Mouse (Mus musculus) regulatory T cell (primary cell): ENCODE results near the gene Gal3st3.
"Not testable (repeated sequence)": the region's sequence is repeated elsewhere in the genome, so short reads cannot be mapped to it uniquely, and the experiment has no call there.

Experiments used
- in situ Hi-C: fragments of 300-600 bp; cut with MboI, MseI; formaldehyde crosslinking; loops from one replicate; pipeline ENCODE4 v1.15.1; 2025; ENCODE audit warnings: high pct_unique_total_duplicates

The Gal3st3 gene

GRCm38 (mm10) chr19:5306968-5307734 is 9.0 kb downstream of the Gal3st3 start:
- in situ Hi-C loops: no loop called here

- in situ Hi-C loops: no loop called here
Measured at GRCm38 (mm10) chr19:5309025-5309424, 10.9 kb downstream of the Gal3st3 start.

GRCm38 (mm10) chr19:5313189-5313588 is 15.1 kb downstream of the Gal3st3 start:
- in situ Hi-C loops: no loop called here

GRCm38 (mm10) chr19:5323801-5324200 is 25.7 kb downstream of the Gal3st3 start:
- in situ Hi-C loops: no loop called here

- in situ Hi-C loops: no loop called here
Measured at GRCm38 (mm10) chr19:5327970-5328369, 29.8 kb downstream of the Gal3st3 start.

- in situ Hi-C loops: no loop called here
Measured at GRCm38 (mm10) chr19:5334741-5335140, 36.6 kb downstream of the Gal3st3 start.

GRCm38 (mm10) chr19:5335441-5335840 is 37.3 kb downstream of the Gal3st3 start, which contains the start of gene Catsper1:
Gene Catsper1 (plus strand): TSS chr19:5335741.
- in situ Hi-C loops: no loop called here

GRCm38 (mm10) chr19:5337975-5338374 is 39.8 kb downstream of the Gal3st3 start:
- in situ Hi-C loops: no loop called here

GRCm38 (mm10) chr19:5341360-5341759 is 43.2 kb downstream of the Gal3st3 start:
- in situ Hi-C loops: no loop called here

- in situ Hi-C loops: no loop called here
Measured at GRCm38 (mm10) chr19:5345297-5346131, 47.4 kb downstream of the Gal3st3 start.

GRCm38 (mm10) chr19:5348064-5348463 is 49.9 kb downstream of the Gal3st3 start:
- in situ Hi-C loops: no loop called here

GRCm38 (mm10) chr19:5348526-5349501 is 50.7 kb downstream of the Gal3st3 start:
- in situ Hi-C loops: no loop called here

- in situ Hi-C loops: not testable (repeated sequence)
Measured at GRCm38 (mm10) chr19:5349502-5349873, 51.4 kb downstream of the Gal3st3 start, which contains the start of gene Cst6. Gene Cst6 (minus strand): TSS chr19:5349574.

GRCm38 (mm10) chr19:5353609-5354008 is 55.5 kb downstream of the Gal3st3 start:
- in situ Hi-C loops: no loop called here

- in situ Hi-C loops: no loop called here
Measured at GRCm38 (mm10) chr19:5356080-5356479, 57.9 kb downstream of the Gal3st3 start.
